Mouse (Mus musculus) small intestine, adult 2 months (tissue): ENCODE data around the gene Gm10272.
"Not testable (repeated sequence)": the region's sequence is repeated elsewhere in the genome, so short reads cannot be mapped to it uniquely, and the experiment has no call there.

Source experiments
- CTCF ChIP-seq: fragments of 200-500 bp; IDR thresholded peaks from 2 replicates; pipeline ENCODE4 v1.5.1; 2012; ENCODE audit warnings: low read depth, mild to moderate bottlenecking, control low read depth, inconsistent platforms, low read length, moderate library complexity, mixed read lengths; ENCODE audit not compliant: insufficient replicate concordance, insufficient read length; ENCODE audit errors: extremely low read depth
- POLR2A ChIP-seq: fragments of 200-500 bp; IDR thresholded peaks from 2 replicates; pipeline ENCODE4 v1.6.1; 2012; ENCODE audit warnings: low read depth, mild to moderate bottlenecking, control low read depth, inconsistent platforms, low read length, moderate library complexity

GRCm38 (mm10) chr10:77690356-77690807 lies 16.0 kb upstream of the Gm10272 start, which contains the start of gene Gm19402:
- TF ChIP-seq POLR2A, CTCF: not testable (repeated sequence)
